In the genomic region with DNA sequence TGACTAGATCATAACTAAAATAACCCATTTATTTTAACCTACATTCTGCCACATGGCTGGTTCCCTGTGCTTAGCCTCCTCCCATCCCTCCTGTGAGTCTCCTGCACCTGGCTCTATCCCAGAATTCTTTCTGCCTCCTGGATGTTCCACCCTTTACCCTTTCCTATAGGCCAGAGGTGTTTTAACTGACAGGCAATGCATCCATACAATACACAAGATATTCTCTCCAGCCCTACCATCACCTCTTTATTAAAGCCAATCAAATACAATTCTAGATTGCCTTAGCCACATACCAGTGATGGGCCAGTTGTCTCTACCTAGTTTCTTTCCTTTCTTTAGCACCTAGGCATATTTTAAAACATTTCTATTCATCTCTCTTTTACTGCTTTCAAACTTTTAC, we compare ENCODE assay signal across 28 mouse cellular contexts.
DNase-seq lines count a peak whose midpoint lies in the region; ATAC-seq and TF ChIP-seq lines count a peak whose summit lies in the region.
"Had no signal": no experiment of that assay in that cellular context is flagged by ENCODE, and none has a peak within 500 bp of the region (broad histone marks: within the 10 kb centered on the region; RNA-seq: fewer than 3 reads in every experiment).

No protein-coding gene starts in this region.

- H3K27ac ChIP-seq in forebrain, embryonic 11.5 days (ENCODE audit: low read depth, low read length) = no peak overlapping the region
- H3K27ac ChIP-seq: heart, embryonic 13.5 days; hindbrain, embryonic 10.5 days; hindbrain, embryonic 15.5 days; kidney, embryonic 15.5 days; liver, embryonic 12.5 days; stomach, embryonic 15.5 days had no signal

- peak; percentile 41; the same call in 1 of the 2 replicates for ATAC-seq in frontal cortex, adult (ENCODE audit: low TSS enrichment)
- ATAC-seq in forebrain, embryonic 11.5 days (replicated peaks; ENCODE audit: low FRiP score) = no peak
- ATAC-seq: forebrain, embryonic 14.5 days; inflammation-experienced regulatory T-cells, adult 6 months; liver, embryonic 12.5 days; liver, postnatal 0 days; midbrain, embryonic 16.5 days; Patski had no signal

- H3K4me1 ChIP-seq in E14TG2a.4 (replicated peaks; ENCODE audit: low read depth, low read length) = 0 out of 2 replicates have a peak, but pooled peaks cover 4% of the 10 kb centered on the region
- H3K4me1 ChIP-seq in forebrain, embryonic 11.5 days (replicated peaks; ENCODE audit: control insufficient read depth, insufficient read depth, low read length) = no peaks in the 10 kb centered on the region
- H3K4me1 ChIP-seq: heart, embryonic 13.5 days; hindbrain, embryonic 10.5 days; hindbrain, embryonic 15.5 days; kidney, embryonic 15.5 days; liver, embryonic 12.5 days; stomach, embryonic 15.5 days had no signal

- no peak for TF ChIP-seq CTCF in E14TG2a.4 (conservative IDR thresholded peaks at IDR 0.05; ENCODE audit: low read length)

- DNase-seq in frontal cortex, postnatal 10 days (ENCODE audit: low spot score in 2 of 2) = no peak
- peak; percentile 83 for DNase-seq in R1 (ENCODE audit: low read depth, low spot score)
- no peak for DNase-seq in lung, postnatal 14 days
- DNase-seq in forebrain, embryonic 11.5 days (ENCODE audit: low spot score) = no peak
- no peak for DNase-seq in layer of hippocampus, adult 11-12 months (ENCODE audit: low spot score)
- DNase-seq: adrenal gland, postnatal 25 days; cerebellum, adult 11-12 months; heart, postnatal 10 days; kidney, adult 18-20 months; kidney, postnatal 4 days; layer of hippocampus, postnatal 36 days; left cerebral cortex, postnatal 4 days; liver, postnatal 0 days; right cerebral cortex, postnatal 25 days; thymus, postnatal 14 days had no signal

- H3K4me2 ChIP-seq in forebrain, embryonic 11.5 days (ENCODE audit: low read depth, low read length, severe bottlenecking) = no peak overlapping the region
- H3K4me2 ChIP-seq: heart, embryonic 13.5 days; hindbrain, embryonic 15.5 days; kidney, embryonic 15.5 days; liver, embryonic 12.5 days; midbrain, embryonic 11.5 days; stomach, embryonic 15.5 days had no signal

- H3K27me3 ChIP-seq in E14TG2a.4 (ENCODE audit: insufficient read depth, low read length) = no peaks in the 10 kb centered on the region
- H3K27me3 ChIP-seq in forebrain, embryonic 11.5 days (ENCODE audit: control insufficient read depth, insufficient read depth, low read length) = no peaks in the 10 kb centered on the region
- H3K27me3 ChIP-seq: heart, embryonic 13.5 days; hindbrain, embryonic 15.5 days; kidney, embryonic 15.5 days; liver, embryonic 12.5 days; Patski; stomach, embryonic 15.5 days had no signal

- peak overlapping the region; percentile 57 for H3K4me3 ChIP-seq in E14TG2a.4 (replicated peaks; ENCODE audit: low read length)
- no peak overlapping the region for H3K4me3 ChIP-seq in forebrain, embryonic 11.5 days (ENCODE audit: low read depth, low read length)
- H3K4me3 ChIP-seq: heart, embryonic 13.5 days; hindbrain, embryonic 10.5 days; hindbrain, embryonic 15.5 days; kidney, embryonic 15.5 days; liver, embryonic 12.5 days; stomach, embryonic 15.5 days had no signal

- no peaks in the 10 kb centered on the region for H3K36me3 ChIP-seq in E14TG2a.4 (ENCODE audit: insufficient read depth, low read length)
- H3K36me3 ChIP-seq in forebrain, embryonic 11.5 days (ENCODE audit: control insufficient read depth, insufficient read depth, low read length) = no peaks in the 10 kb centered on the region
- H3K36me3 ChIP-seq: heart, embryonic 13.5 days; hindbrain, embryonic 10.5 days; hindbrain, embryonic 15.5 days; kidney, embryonic 15.5 days; liver, embryonic 12.5 days; stomach, embryonic 15.5 days had no signal

- no peaks in the 10 kb centered on the region for H3K9me3 ChIP-seq in E14TG2a.4 (ENCODE audit: low read length)
- no peaks in the 10 kb centered on the region for H3K9me3 ChIP-seq in forebrain, embryonic 11.5 days (ENCODE audit: control insufficient read depth, low read length)
- H3K9me3 ChIP-seq: heart, embryonic 13.5 days; hindbrain, embryonic 10.5 days; hindbrain, embryonic 15.5 days; kidney, embryonic 15.5 days; liver, embryonic 12.5 days; stomach, embryonic 15.5 days had no signal

- no peak overlapping the region for H3K9ac ChIP-seq in forebrain, embryonic 11.5 days (ENCODE audit: low read length)
- H3K9ac ChIP-seq: heart, embryonic 13.5 days; hindbrain, embryonic 15.5 days; kidney, embryonic 15.5 days; liver, embryonic 12.5 days; liver, postnatal 0 days; stomach, embryonic 15.5 days had no signal
